Mouse (Mus musculus): Measurements from ENCODE around the gene Adi1. TPM values are rescaled to one million over a fixed set of nuclear protein-coding genes. Genes with fewer than 3 reads are reported as not detected.

Gene Adi1
- polyA plus RNA-seq, 1 experiment from 2014 or later = 72.1 TPM

DNA sequence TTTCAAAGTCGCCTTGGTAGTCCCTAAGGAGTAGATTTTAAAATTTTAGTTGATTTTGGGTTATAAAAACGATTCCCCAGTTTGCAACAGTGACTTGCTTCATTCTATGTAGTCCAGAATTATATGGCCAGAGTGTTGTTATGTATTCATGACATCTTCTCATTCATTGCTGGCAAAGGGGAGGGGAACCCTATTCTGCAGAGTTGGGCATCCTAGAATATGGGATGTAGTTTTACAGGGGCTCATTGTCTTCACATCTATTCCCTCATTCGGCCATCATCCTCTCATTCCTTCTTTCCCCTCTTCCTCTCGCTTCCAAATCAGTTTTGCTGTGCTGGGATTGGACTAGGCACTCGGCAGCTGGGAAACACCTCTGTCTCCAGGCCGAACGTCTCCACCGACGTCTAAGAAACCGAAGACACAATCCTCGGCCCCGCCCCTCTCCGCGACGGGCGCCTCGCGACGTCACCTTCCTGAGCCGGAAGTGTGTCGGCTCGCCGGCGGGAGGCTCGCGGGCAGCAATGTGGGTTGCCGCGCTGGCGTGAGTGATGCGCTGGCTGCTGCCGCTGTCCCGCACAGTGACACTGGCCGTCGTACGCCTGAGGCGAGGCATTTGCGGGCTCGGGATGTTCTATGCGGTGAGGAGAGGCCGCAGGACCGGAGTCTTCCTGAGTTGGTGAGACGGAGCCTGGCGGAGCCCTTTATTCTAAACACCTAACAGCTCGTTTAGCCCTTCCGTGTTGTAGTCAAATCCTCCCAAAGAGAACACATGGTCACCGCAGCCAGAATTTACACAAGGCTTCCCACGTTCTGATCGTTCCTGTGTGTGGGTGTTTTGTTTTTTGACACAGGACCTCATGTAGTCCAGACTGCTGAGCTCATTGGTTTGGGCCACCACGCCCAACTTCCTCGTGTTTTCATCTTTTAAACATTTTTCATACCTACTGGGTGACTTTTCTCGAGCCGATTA, 25.6 kb upstream of the Adi1 start, which contains the start of gene Rnaseh1:
TSS of gene Rnaseh1 (plus strand) at position 462 of the 970 bp plus-strand sequence.
- WGBS = 2% methylated on average over 52 of the region's 52 CpGs
- H3K4me2 ChIP-seq (ENCODE audit: low read depth, severe bottlenecking) = peak within 1 kb of the TSS; percentile 85
- H3K36me3 ChIP-seq (ENCODE audit: control insufficient read depth, insufficient read depth, low read length) = peaks cover 3% of the 10 kb centered on the region; the same call in 1 of the 2 replicates
- H3K4me3 ChIP-seq (ENCODE audit: low read depth, low read length) = peak within 1 kb of the TSS; percentile 93
- H3K27ac ChIP-seq (replicated peaks; ENCODE audit: low read depth, low read length) = no peak within 1 kb of the TSS
- ATAC-seq (ENCODE audit: insufficient number of reproducible peaks, low FRiP score, low TSS enrichment, low read depth) (peak; percentile 79), DNase-seq (ENCODE audit: low spot score) (peak; percentile 94)
- no peaks in the 10 kb centered on the region for H3K9me3 ChIP-seq (ENCODE audit: control insufficient read depth, low read length)
- peak within 1 kb of the TSS; percentile 74 for H3K9ac ChIP-seq (ENCODE audit: low read length)
- H3K4me1 ChIP-seq (ENCODE audit: control insufficient read depth, insufficient read depth, low read length) = no peaks in the 10 kb centered on the region
- H3K27me3 ChIP-seq (ENCODE audit: control insufficient read depth, insufficient read depth, low read length) = no peaks in the 10 kb centered on the region

DNA sequence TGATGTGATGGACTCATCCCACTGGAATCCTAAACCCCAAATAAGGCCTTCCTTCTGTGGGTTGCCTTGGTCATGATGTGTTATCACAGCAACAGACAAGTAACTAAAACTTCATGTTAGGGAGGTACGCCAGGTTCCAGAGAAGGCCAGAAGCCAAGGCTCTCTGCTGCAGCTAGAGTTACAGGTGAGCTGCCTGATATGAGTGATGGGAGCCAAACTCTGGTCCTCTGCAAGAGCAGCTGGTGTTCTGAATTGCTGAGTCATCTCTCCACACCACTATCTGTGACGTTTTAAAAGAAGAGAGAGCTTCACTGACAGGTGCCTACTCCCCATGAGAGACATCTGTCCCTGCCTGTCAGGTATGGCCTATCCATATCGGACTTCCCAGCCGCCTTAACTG, 12.4 kb upstream of the Adi1 start:
- no peak overlapping the region for H3K9ac ChIP-seq (ENCODE audit: low read length)
- no peak overlapping the region for H3K4me2 ChIP-seq (ENCODE audit: low read depth, severe bottlenecking)
- DNase-seq (ENCODE audit: low spot score) (no peak), ATAC-seq (ENCODE audit: insufficient number of reproducible peaks, low FRiP score, low TSS enrichment, low read depth) (no peak)
- no peaks in the 10 kb centered on the region for H3K27me3 ChIP-seq (ENCODE audit: control insufficient read depth, insufficient read depth, low read length)
- H3K9me3 ChIP-seq (ENCODE audit: control insufficient read depth, low read length) = no peaks in the 10 kb centered on the region
- H3K36me3 ChIP-seq (ENCODE audit: control insufficient read depth, insufficient read depth, low read length) = peaks cover 2% of the 10 kb centered on the region; the same call in 1 of the 2 replicates
- H3K27ac ChIP-seq (replicated peaks; ENCODE audit: low read depth, low read length) = no peak overlapping the region
- WGBS = 91% methylated on average over 4 of the region's 4 CpGs
- no peaks in the 10 kb centered on the region for H3K4me1 ChIP-seq (ENCODE audit: control insufficient read depth, insufficient read depth, low read length)
- no peak overlapping the region for H3K4me3 ChIP-seq (ENCODE audit: low read depth, low read length)

DNA sequence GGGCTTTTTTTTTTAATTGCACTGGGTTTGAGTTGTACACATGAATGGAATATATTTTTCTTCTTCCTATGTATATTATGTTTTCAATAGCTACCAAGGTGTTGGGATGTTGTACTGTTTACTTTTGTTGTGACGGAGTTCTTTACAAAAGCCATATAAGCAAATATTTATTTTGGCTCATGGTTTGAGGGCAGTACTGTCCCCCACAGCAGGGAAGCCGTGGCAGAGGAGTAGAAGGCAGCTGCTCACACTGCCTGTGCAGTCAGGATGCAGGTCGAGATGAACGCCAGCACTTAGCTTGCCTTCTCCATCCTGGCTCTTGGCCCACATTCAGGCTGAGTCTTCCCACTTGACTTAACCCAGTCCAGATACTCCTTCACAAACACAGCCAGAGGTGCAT, 8.3 kb upstream of the Adi1 start:
- no peak overlapping the region for H3K27ac ChIP-seq (replicated peaks; ENCODE audit: low read depth, low read length)
- no peaks in the 10 kb centered on the region for H3K9me3 ChIP-seq (ENCODE audit: control insufficient read depth, low read length)
- H3K36me3 ChIP-seq (ENCODE audit: control insufficient read depth, insufficient read depth, low read length) = no peaks in the 10 kb centered on the region
- no peaks in the 10 kb centered on the region for H3K27me3 ChIP-seq (ENCODE audit: control insufficient read depth, insufficient read depth, low read length)
- ATAC-seq (ENCODE audit: insufficient number of reproducible peaks, low FRiP score, low TSS enrichment, low read depth) = no peak
- H3K4me2 ChIP-seq (ENCODE audit: low read depth, severe bottlenecking) = no peak overlapping the region
- DNase-seq (ENCODE audit: low spot score) = no peak
- H3K4me1 ChIP-seq (ENCODE audit: control insufficient read depth, insufficient read depth, low read length) = no peaks in the 10 kb centered on the region
- no peak overlapping the region for H3K9ac ChIP-seq (ENCODE audit: low read length)
- H3K4me3 ChIP-seq (ENCODE audit: low read depth, low read length) = no peak overlapping the region
- WGBS = 81% methylated on average over 4 of the region's 4 CpGs

DNA sequence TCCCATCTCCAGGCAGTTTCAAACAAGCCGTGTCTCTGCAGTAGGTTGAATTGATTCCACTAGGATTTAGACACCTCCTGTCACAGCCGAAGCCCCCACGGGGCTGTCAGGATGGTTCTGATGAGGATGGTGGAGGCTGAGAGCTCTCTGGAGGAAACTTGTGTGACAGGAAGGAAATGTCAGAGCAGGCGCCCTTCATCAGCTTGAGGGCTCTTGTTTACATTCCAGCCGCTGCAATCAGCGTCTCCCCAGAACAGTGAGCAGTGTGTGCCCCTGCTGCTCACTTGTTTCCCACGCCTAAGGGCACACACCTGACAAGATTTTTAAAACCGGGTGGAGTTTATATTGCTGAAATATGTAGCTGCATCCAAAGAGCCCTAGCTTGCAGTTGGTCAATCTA, 7.7 kb upstream of the Adi1 start:
- WGBS = 33% methylated on average over 8 of the region's 8 CpGs
- H3K27me3 ChIP-seq (ENCODE audit: control insufficient read depth, insufficient read depth, low read length) = no peaks in the 10 kb centered on the region
- H3K9me3 ChIP-seq (ENCODE audit: control insufficient read depth, low read length) = no peaks in the 10 kb centered on the region
- H3K4me1 ChIP-seq (ENCODE audit: control insufficient read depth, insufficient read depth, low read length) = no peaks in the 10 kb centered on the region
- no peak overlapping the region for H3K4me3 ChIP-seq (ENCODE audit: low read depth, low read length)
- H3K27ac ChIP-seq (replicated peaks; ENCODE audit: low read depth, low read length) = no peak overlapping the region
- no peaks in the 10 kb centered on the region for H3K36me3 ChIP-seq (ENCODE audit: control insufficient read depth, insufficient read depth, low read length)
- no peak overlapping the region for H3K9ac ChIP-seq (ENCODE audit: low read length)
- DNase-seq (ENCODE audit: low spot score) (no peak), ATAC-seq (ENCODE audit: insufficient number of reproducible peaks, low FRiP score, low TSS enrichment, low read depth) (no peak)
- no peak overlapping the region for H3K4me2 ChIP-seq (ENCODE audit: low read depth, severe bottlenecking)

DNA sequence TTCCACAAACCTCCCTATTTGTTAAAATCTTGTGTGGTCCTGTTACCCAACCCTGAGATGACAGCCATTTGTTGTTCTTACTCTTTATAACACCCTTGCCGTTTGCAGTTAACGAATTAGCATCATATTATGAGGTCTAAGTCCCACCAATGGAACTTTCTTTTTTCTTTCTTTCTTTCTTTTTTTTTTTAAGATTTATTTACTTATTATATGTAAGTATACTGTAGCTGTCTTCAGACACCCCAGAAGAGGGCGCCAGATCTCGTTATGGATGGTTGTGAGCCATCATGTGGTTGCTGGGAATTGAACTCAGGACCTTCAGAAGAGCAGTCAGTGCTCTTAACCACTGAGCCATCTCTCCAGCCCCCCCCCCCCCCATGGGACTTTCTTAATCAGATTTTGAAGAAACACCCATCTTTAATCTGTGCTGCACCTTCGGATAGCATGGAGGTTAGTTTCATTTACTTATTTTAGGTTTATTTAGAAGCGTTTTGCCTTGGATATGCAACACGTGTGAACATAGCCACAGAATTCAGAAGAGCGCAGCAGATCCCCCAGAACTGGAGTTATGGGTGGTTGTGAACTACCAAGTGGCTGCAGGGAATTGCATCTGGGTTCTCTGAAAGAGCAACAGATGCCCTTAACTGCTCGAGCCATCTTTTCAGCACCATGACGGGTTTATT, 852 bp upstream of the Adi1 start:
- no peak overlapping the region for H3K9ac ChIP-seq (ENCODE audit: low read length)
- H3K4me1 ChIP-seq (ENCODE audit: control insufficient read depth, insufficient read depth, low read length) = no peaks in the 10 kb centered on the region
- peak; percentile 22 for DNase-seq (ENCODE audit: low spot score)
- 86% methylated on average over 10 of the region's 10 CpGs for WGBS
- H3K27me3 ChIP-seq (ENCODE audit: control insufficient read depth, insufficient read depth, low read length) = no peaks in the 10 kb centered on the region
- H3K4me2 ChIP-seq (ENCODE audit: low read depth, severe bottlenecking) = no peak overlapping the region; the same call in 1 of the 2 replicates
- no peak for ATAC-seq (ENCODE audit: insufficient number of reproducible peaks, low FRiP score, low TSS enrichment, low read depth)
- 0 out of 2 replicates have a peak, but pooled peaks cover 2% of the 10 kb centered on the region for H3K9me3 ChIP-seq (ENCODE audit: control insufficient read depth, low read length)
- no peak overlapping the region for H3K27ac ChIP-seq (replicated peaks; ENCODE audit: low read depth, low read length)
- H3K4me3 ChIP-seq (ENCODE audit: low read depth, low read length) = no peak overlapping the region
- H3K36me3 ChIP-seq (ENCODE audit: control insufficient read depth, insufficient read depth, low read length) = no peaks in the 10 kb centered on the region; the same call in 1 of the 2 replicates

DNA sequence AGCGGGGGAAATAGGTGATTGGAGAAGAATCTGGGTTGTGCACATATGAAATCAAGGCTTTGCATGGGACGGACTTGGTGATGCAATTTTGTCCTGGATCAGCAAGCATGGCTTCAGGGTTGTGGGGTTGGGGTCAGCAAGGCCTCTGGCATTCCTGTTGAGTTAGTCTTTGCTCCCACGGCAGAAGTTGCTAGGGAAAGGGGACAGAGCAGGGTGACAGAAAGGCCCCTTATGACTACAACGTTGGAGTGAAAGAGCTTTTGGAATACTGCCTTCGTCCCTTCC, 836 bp downstream of the Adi1 start:
- Histone ChIP-seq H3K9me3 (ENCODE audit: control insufficient read depth, low read length) (0 out of 2 replicates have a peak, but pooled peaks cover 2% of the 10 kb centered on the region), H3K36me3 (ENCODE audit: control insufficient read depth, insufficient read depth, low read length) (no peaks in the 10 kb centered on the region; the same call in 1 of the 2 replicates), H3K27ac (replicated peaks; ENCODE audit: low read depth, low read length) (peak overlapping the region; percentile 80), H3K4me2 (ENCODE audit: low read depth, severe bottlenecking) (peak overlapping the region; percentile 54), H3K4me3 (ENCODE audit: low read depth, low read length) (peak overlapping the region; percentile 47), H3K9ac (ENCODE audit: low read length) (peak overlapping the region; percentile 69), H3K27me3 (ENCODE audit: control insufficient read depth, insufficient read depth, low read length) (no peaks in the 10 kb centered on the region), H3K4me1 (ENCODE audit: control insufficient read depth, insufficient read depth, low read length) (no peaks in the 10 kb centered on the region)
- 72% methylated on average over 5 of the region's 5 CpGs for WGBS
- ATAC-seq (ENCODE audit: insufficient number of reproducible peaks, low FRiP score, low TSS enrichment, low read depth) (no peak), DNase-seq (ENCODE audit: low spot score) (no peak)

DNA sequence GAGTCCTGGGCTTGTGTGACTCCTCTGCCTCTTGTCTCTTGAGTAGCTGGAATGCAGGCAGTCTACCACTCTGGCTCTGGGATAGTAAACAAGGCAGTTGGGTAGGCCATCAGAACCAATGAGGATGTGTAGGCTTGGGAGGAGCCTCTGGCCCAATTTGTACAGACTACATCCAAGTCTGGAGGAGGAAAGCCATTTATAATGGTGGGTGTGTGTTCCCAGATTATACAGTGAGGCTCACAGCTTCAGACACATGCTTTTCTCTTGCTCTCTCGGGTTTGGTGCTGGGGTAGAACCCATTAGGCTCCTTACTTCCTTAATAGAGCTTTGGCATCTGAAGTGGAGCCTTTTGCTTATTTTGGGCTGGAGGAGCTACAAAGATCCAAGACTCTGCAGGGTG, 9.6 kb downstream of the Adi1 start:
- no peak overlapping the region for H3K9ac ChIP-seq (ENCODE audit: low read length)
- H3K4me1 ChIP-seq (ENCODE audit: control insufficient read depth, insufficient read depth, low read length) = no peaks in the 10 kb centered on the region
- ATAC-seq (ENCODE audit: insufficient number of reproducible peaks, low FRiP score, low TSS enrichment, low read depth) (no peak), DNase-seq (ENCODE audit: low spot score) (no peak)
- 90% methylated on average over 1 of the region's 1 CpGs for WGBS
- H3K27ac ChIP-seq (replicated peaks; ENCODE audit: low read depth, low read length) = no peak overlapping the region
- no peak overlapping the region for H3K4me3 ChIP-seq (ENCODE audit: low read depth, low read length)
- peaks cover 2% of the 10 kb centered on the region; the same call in 1 of the 2 replicates for H3K36me3 ChIP-seq (ENCODE audit: control insufficient read depth, insufficient read depth, low read length)
- no peaks in the 10 kb centered on the region for H3K9me3 ChIP-seq (ENCODE audit: control insufficient read depth, low read length)
- no peak overlapping the region for H3K4me2 ChIP-seq (ENCODE audit: low read depth, severe bottlenecking)
- no peaks in the 10 kb centered on the region for H3K27me3 ChIP-seq (ENCODE audit: control insufficient read depth, insufficient read depth, low read length)

DNA sequence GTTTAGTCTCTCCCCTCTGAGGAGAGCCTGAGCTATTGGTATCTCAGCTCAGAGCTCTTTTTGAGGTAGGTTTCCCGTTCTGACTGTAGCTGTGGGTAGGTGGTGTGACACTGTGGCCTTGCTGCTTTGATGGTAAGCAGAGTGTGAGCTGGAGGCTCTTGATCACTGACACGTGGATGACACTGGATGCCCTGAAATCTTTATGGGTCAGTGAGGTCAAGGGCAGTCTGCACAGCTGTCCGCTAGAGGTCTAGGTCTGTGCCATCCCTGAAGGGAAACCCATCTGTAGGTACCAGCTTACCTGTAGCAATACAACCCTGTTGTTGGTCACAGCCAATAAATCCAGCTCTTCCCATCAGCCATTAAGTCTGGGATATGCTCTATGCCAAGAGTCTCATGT, 10.7 kb downstream of the Adi1 start:
- 80% methylated on average over 3 of the region's 3 CpGs for WGBS
- no peak overlapping the region for H3K4me3 ChIP-seq (ENCODE audit: low read depth, low read length)

More for the DNA sequence above, 10.7 kb downstream of the Adi1 start:
- H3K4me2 ChIP-seq (ENCODE audit: low read depth, severe bottlenecking) = no peak overlapping the region
- no peaks in the 10 kb centered on the region for H3K4me1 ChIP-seq (ENCODE audit: control insufficient read depth, insufficient read depth, low read length)
- no peaks in the 10 kb centered on the region for H3K27me3 ChIP-seq (ENCODE audit: control insufficient read depth, insufficient read depth, low read length)
- no peak for ATAC-seq (ENCODE audit: insufficient number of reproducible peaks, low FRiP score, low TSS enrichment, low read depth)
- no peak overlapping the region for H3K9ac ChIP-seq (ENCODE audit: low read length)
- H3K9me3 ChIP-seq (ENCODE audit: control insufficient read depth, low read length) = no peaks in the 10 kb centered on the region
- no peak overlapping the region for H3K27ac ChIP-seq (replicated peaks; ENCODE audit: low read depth, low read length)
- no peak for DNase-seq (ENCODE audit: low spot score)
- peaks cover 2% of the 10 kb centered on the region; the same call in 1 of the 2 replicates for H3K36me3 ChIP-seq (ENCODE audit: control insufficient read depth, insufficient read depth, low read length)
